Mouse (Mus musculus): ENCODE data around the gene Polr3h. TPM values are rescaled to one million over a fixed set of nuclear protein-coding genes. Genes with fewer than 3 reads are reported as not detected.

Polr3h gene
- polyA plus RNA-seq, 1 experiment = 5.2 TPM

- no peaks in the 10 kb centered on the region for H3K4me1 ChIP-seq (ENCODE audit: control insufficient read depth, insufficient read depth, insufficient read length, low read length)
- H3K4me3 ChIP-seq (ENCODE audit: low read depth, low read length) = no peak overlapping the region
- no peaks in the 10 kb centered on the region for H3K27me3 ChIP-seq (ENCODE audit: control insufficient read depth, insufficient read depth, low read length)
- no peak overlapping the region for H3K27ac ChIP-seq (ENCODE audit: insufficient read depth, low read depth, low read length)
- WGBS = 82% methylated on average over 8 of the region's 8 CpGs
- TF ChIP-seq CTCF (IDR thresholded peaks at IDR 0.05; ENCODE audit: extremely low read depth, insufficient read length, insufficient replicate concordance, low read depth, low read length) (no peak), POLR2A (IDR thresholded peaks at IDR 0.05; ENCODE audit: low read depth, low read length) (no peak)
- H3K36me3 ChIP-seq (ENCODE audit: control insufficient read depth, insufficient read depth, low read length) = peaks cover 84% of the 10 kb centered on the region
Measured at GRCm38 (mm10) chr15:81907953-81908352, 18.1 kb downstream of the Polr3h start.

- H3K27ac ChIP-seq (ENCODE audit: insufficient read depth, low read depth, low read length) = no peak overlapping the region
- 0 out of 2 replicates have a peak, but pooled peaks cover 1% of the 10 kb centered on the region for H3K4me1 ChIP-seq (ENCODE audit: control insufficient read depth, insufficient read depth, insufficient read length, low read length)
- WGBS = 39% methylated on average over 2 of the region's 2 CpGs
- peak; percentile 63; the same call in 1 of the 2 replicates for TF ChIP-seq CTCF (IDR thresholded peaks at IDR 0.05; ENCODE audit: extremely low read depth, insufficient read length, insufficient replicate concordance, low read depth, low read length)
- no peak for TF ChIP-seq POLR2A (IDR thresholded peaks at IDR 0.05; ENCODE audit: low read depth, low read length)
- no peak overlapping the region for H3K4me3 ChIP-seq (ENCODE audit: low read depth, low read length)
- H3K27me3 ChIP-seq (ENCODE audit: control insufficient read depth, insufficient read depth, low read length) = no peaks in the 10 kb centered on the region
- H3K36me3 ChIP-seq (ENCODE audit: control insufficient read depth, insufficient read depth, low read length) = peaks cover 82% of the 10 kb centered on the region
Measured at GRCm38 (mm10) chr15:81904939-81905338, 21.1 kb downstream of the Polr3h start.

GRCm38 (mm10) chr15:81898751-81899150 is 27.3 kb downstream of the Polr3h start:
- 33% methylated on average over 2 of the region's 2 CpGs for WGBS
- no peaks in the 10 kb centered on the region for H3K27me3 ChIP-seq (ENCODE audit: control insufficient read depth, insufficient read depth, low read length)
- H3K4me3 ChIP-seq (ENCODE audit: low read depth, low read length) = no peak overlapping the region
- peaks cover 26% of the 10 kb centered on the region for H3K4me1 ChIP-seq (ENCODE audit: control insufficient read depth, insufficient read depth, insufficient read length, low read length)
- H3K36me3 ChIP-seq (ENCODE audit: control insufficient read depth, insufficient read depth, low read length) = peaks cover 67% of the 10 kb centered on the region
- TF ChIP-seq CTCF (IDR thresholded peaks at IDR 0.05; ENCODE audit: extremely low read depth, insufficient read length, insufficient replicate concordance, low read depth, low read length) (no peak), POLR2A (IDR thresholded peaks at IDR 0.05; ENCODE audit: low read depth, low read length) (no peak)
- peak overlapping the region; percentile 80 for H3K27ac ChIP-seq (ENCODE audit: insufficient read depth, low read depth, low read length)

GRCm38 (mm10) chr15:81897607-81898285 is 28.3 kb downstream of the Polr3h start:
- no peaks in the 10 kb centered on the region for H3K27me3 ChIP-seq (ENCODE audit: control insufficient read depth, insufficient read depth, low read length)
- peaks cover 28% of the 10 kb centered on the region for H3K4me1 ChIP-seq (ENCODE audit: control insufficient read depth, insufficient read depth, insufficient read length, low read length)
- 39% methylated on average over 5 of the region's 5 CpGs for WGBS
- peaks cover 61% of the 10 kb centered on the region for H3K36me3 ChIP-seq (ENCODE audit: control insufficient read depth, insufficient read depth, low read length)
- H3K4me3 ChIP-seq (ENCODE audit: low read depth, low read length) = no peak overlapping the region
- H3K27ac ChIP-seq (ENCODE audit: insufficient read depth, low read depth, low read length) = peak overlapping the region; percentile 80
- no peak for TF ChIP-seq CTCF (IDR thresholded peaks at IDR 0.05; ENCODE audit: extremely low read depth, insufficient read length, insufficient replicate concordance, low read depth, low read length)
- TF ChIP-seq POLR2A (IDR thresholded peaks at IDR 0.05; ENCODE audit: low read depth, low read length) = no peak

- Histone ChIP-seq H3K36me3 (ENCODE audit: control insufficient read depth, insufficient read depth, low read length) (peaks cover 59% of the 10 kb centered on the region), H3K27ac (ENCODE audit: insufficient read depth, low read depth, low read length) (no peak overlapping the region), H3K4me1 (ENCODE audit: control insufficient read depth, insufficient read depth, insufficient read length, low read length) (peaks cover 38% of the 10 kb centered on the region), H3K4me3 (ENCODE audit: low read depth, low read length) (no peak overlapping the region), H3K27me3 (ENCODE audit: control insufficient read depth, insufficient read depth, low read length) (no peaks in the 10 kb centered on the region)
- WGBS = 67% methylated on average over 2 of the region's 2 CpGs
- no peak for TF ChIP-seq POLR2A (IDR thresholded peaks at IDR 0.05; ENCODE audit: low read depth, low read length)
- no peak for TF ChIP-seq CTCF (IDR thresholded peaks at IDR 0.05; ENCODE audit: extremely low read depth, insufficient read length, insufficient replicate concordance, low read depth, low read length)
Measured at GRCm38 (mm10) chr15:81896407-81896806, 29.6 kb downstream of the Polr3h start.

GRCm38 (mm10) chr15:81894002-81894401 is 32.0 kb downstream of the Polr3h start:
- H3K27me3 ChIP-seq (ENCODE audit: control insufficient read depth, insufficient read depth, low read length) = no peaks in the 10 kb centered on the region
- peaks cover 62% of the 10 kb centered on the region for H3K36me3 ChIP-seq (ENCODE audit: control insufficient read depth, insufficient read depth, low read length)
- peaks cover 34% of the 10 kb centered on the region for H3K4me1 ChIP-seq (ENCODE audit: control insufficient read depth, insufficient read depth, insufficient read length, low read length)
- TF ChIP-seq POLR2A (IDR thresholded peaks at IDR 0.05; ENCODE audit: low read depth, low read length) (no peak), CTCF (IDR thresholded peaks at IDR 0.05; ENCODE audit: extremely low read depth, insufficient read length, insufficient replicate concordance, low read depth, low read length) (no peak)
- 23% methylated on average over 1 of the region's 1 CpGs for WGBS
- H3K4me3 ChIP-seq (ENCODE audit: low read depth, low read length) = no peak overlapping the region
- H3K27ac ChIP-seq (ENCODE audit: insufficient read depth, low read depth, low read length) = peak overlapping the region; percentile 84

- H3K27me3 ChIP-seq (ENCODE audit: control insufficient read depth, insufficient read depth, low read length) = no peaks in the 10 kb centered on the region
Measured at GRCm38 (mm10) chr15:81891822-81892580, 34.0 kb downstream of the Polr3h start.

More at GRCm38 (mm10) chr15:81891822-81892580, 34.0 kb downstream of the Polr3h start:
- Histone ChIP-seq H3K4me3 (ENCODE audit: low read depth, low read length) (no peak overlapping the region), H3K27ac (ENCODE audit: insufficient read depth, low read depth, low read length) (peak overlapping the region; percentile 81), H3K4me1 (ENCODE audit: control insufficient read depth, insufficient read depth, insufficient read length, low read length) (peaks cover 24% of the 10 kb centered on the region), H3K36me3 (ENCODE audit: control insufficient read depth, insufficient read depth, low read length) (peaks cover 58% of the 10 kb centered on the region)
- no peak for TF ChIP-seq CTCF (IDR thresholded peaks at IDR 0.05; ENCODE audit: extremely low read depth, insufficient read length, insufficient replicate concordance, low read depth, low read length)
- no peak for TF ChIP-seq POLR2A (IDR thresholded peaks at IDR 0.05; ENCODE audit: low read depth, low read length)
- WGBS = 61% methylated on average over 8 of the region's 8 CpGs
